Mouse (Mus musculus) skeletal muscle tissue, postnatal 0 days (tissue): ENCODE measurements around the gene Parl. TPM values are rescaled to one million over a fixed set of nuclear protein-coding genes. Genes with fewer than 3 reads are reported as not detected.

Source experiments
- polyA plus RNA-seq: library from polyadenylated mRNA; unstranded; fragments of >200 nt; fragmentation: Nextera tagmentation; extraction: Ambion mirVana; gene quantifications from 2 replicates; pipeline ENCODE4 v1.2.1, GENCODE M21; 2015

The Parl gene
- polyA plus RNA-seq = 68.9 and 79.8 TPM in 2 replicates

GRCm38 (mm10) chr16:20301770-20302649 is at the start of gene Parl:
Gene Parl, minus strand, starts transcription at chr16:20302387.

DNA sequence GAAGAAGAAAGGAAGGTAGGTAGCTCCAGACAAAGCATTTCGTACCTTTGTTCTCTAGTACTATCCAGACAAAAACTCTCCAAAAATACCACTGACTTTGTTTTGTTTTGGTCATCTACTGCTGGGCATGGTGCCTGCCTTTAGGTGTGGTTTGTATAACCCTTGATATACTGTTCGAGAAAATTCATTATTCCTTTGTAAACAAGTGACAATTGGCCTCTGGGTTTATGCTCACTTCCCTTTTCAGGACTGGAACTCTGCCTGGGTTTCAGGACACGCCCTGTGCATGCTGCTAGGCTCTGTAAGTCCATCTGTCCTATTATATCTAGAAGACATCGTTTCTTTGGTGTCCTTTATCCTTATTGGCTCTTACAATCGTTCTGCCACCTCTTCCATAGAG is 23.1 kb upstream of the Parl start, which contains the start of gene Cyp2ab1:
TSS of gene Cyp2ab1 (minus strand) at position 119 of the 400 bp plus-strand sequence.

GRCm38 (mm10) chr16:20240468-20241414 is 61.4 kb downstream of the Parl start, which contains the start of gene Map6d1:
Gene Map6d1, minus strand, starts transcription at chr16:20241358.

Other genes with a start within 250 kb of the Parl start
- 48.8 and 66.1 TPM in 2 replicates for gene Klhl24, start 204.8 kb downstream of the Parl start, polyA plus RNA-seq
- 6.7 and 7.8 TPM in 2 replicates for gene Yeats2, start 161.3 kb downstream of the Parl start, polyA plus RNA-seq
- 0.13 and 0.24 TPM in 2 replicates for gene Map6d1, start 61.0 kb downstream of the Parl start, polyA plus RNA-seq
- gene Cyp2ab1, start 23.0 kb upstream of the Parl start, polyA plus RNA-seq = 0.12 and 0.38 TPM in 2 replicates
- 28.1 and 28.5 TPM in 2 replicates for gene Abcc5, start 124.0 kb upstream of the Parl start, polyA plus RNA-seq
- gene Eif2b5, start 196.4 kb upstream of the Parl start, polyA plus RNA-seq = 53.9 and 55.8 TPM in 2 replicates
- gene Dvl3, start 214.6 kb upstream of the Parl start, polyA plus RNA-seq = 12.8 and 13.1 TPM in 2 replicates
- 301 and 348 TPM in 2 replicates for gene Ap2m1, start 233.1 kb upstream of the Parl start, polyA plus RNA-seq
- 48.5 and 53.1 TPM in 2 replicates for gene Abcf3, start 246.2 kb upstream of the Parl start, polyA plus RNA-seq